Mouse (Mus musculus) CD8-positive naive resting alpha-beta T cell, adult 2 months (primary cell): ENCODE results near the gene Pbx3.

Experiments used
- DNase-seq, 2 experiments: peaks; one replicate each; pipeline ENCODE4 v3.0.0; 2022; ENCODE audit warnings: low read depth in 2 of 2, low spot score in 2 of 2

Gene Pbx3

GRCm38 (mm10) chr2:34298202-34298601 is 74.7 kb downstream of the Pbx3 start:
- no peak for DNase-seq

- DNase-seq: no peak
Observed at GRCm38 (mm10) chr2:34289726-34290125, 83.2 kb downstream of the Pbx3 start.

GRCm38 (mm10) chr2:34284239-34284638 is 88.7 kb downstream of the Pbx3 start:
- DNase-seq: no peak

- DNase-seq: no peak
Observed at GRCm38 (mm10) chr2:34280996-34281395, 91.9 kb downstream of the Pbx3 start.

- DNase-seq: no peak
Observed at GRCm38 (mm10) chr2:34279726-34280125, 93.2 kb downstream of the Pbx3 start.

- no peak for DNase-seq
Observed at GRCm38 (mm10) chr2:34275630-34276193, 97.2 kb downstream of the Pbx3 start.

- no peak for DNase-seq
Observed at GRCm38 (mm10) chr2:34262046-34262445, 110.9 kb downstream of the Pbx3 start.

GRCm38 (mm10) chr2:34260653-34261076 is 112.3 kb downstream of the Pbx3 start:
- no peak for DNase-seq

- no peak for DNase-seq
Observed at GRCm38 (mm10) chr2:34258256-34258655, 114.7 kb downstream of the Pbx3 start.

- DNase-seq: no peak
Observed at GRCm38 (mm10) chr2:34257611-34258010, 115.3 kb downstream of the Pbx3 start.

GRCm38 (mm10) chr2:34256000-34256553 is 116.9 kb downstream of the Pbx3 start:
- DNase-seq: no peak

- DNase-seq: no peak
Observed at GRCm38 (mm10) chr2:34253627-34254026, 119.3 kb downstream of the Pbx3 start.

GRCm38 (mm10) chr2:34253111-34253510 is 119.8 kb downstream of the Pbx3 start:
- no peak for DNase-seq

GRCm38 (mm10) chr2:34252286-34252685 is 120.7 kb downstream of the Pbx3 start:
- no peak for DNase-seq

- DNase-seq: no peak
Observed at GRCm38 (mm10) chr2:34249961-34250658, 122.8 kb downstream of the Pbx3 start.

- no peak for DNase-seq
Observed at GRCm38 (mm10) chr2:34249141-34249960, 123.6 kb downstream of the Pbx3 start.

- DNase-seq: no peak
Observed at GRCm38 (mm10) chr2:34240885-34241284, 132.1 kb downstream of the Pbx3 start.

GRCm38 (mm10) chr2:34239315-34239858 is 133.6 kb downstream of the Pbx3 start:
- no peak for DNase-seq

GRCm38 (mm10) chr2:34235467-34236075 is 137.4 kb downstream of the Pbx3 start:
- DNase-seq: no peak

- no peak for DNase-seq
Observed at GRCm38 (mm10) chr2:34234274-34234673, 138.7 kb downstream of the Pbx3 start.

- no peak for DNase-seq
Observed at GRCm38 (mm10) chr2:34233271-34233670, 139.7 kb downstream of the Pbx3 start.
